Mouse (Mus musculus): ENCODE results near the gene Col4a3bp. TPM values are rescaled to one million over a fixed set of nuclear protein-coding genes. Genes with fewer than 3 reads are reported as not detected.

Col4a3bp gene
- 6.8 and 8.0 TPM in 2 replicates for polyA plus RNA-seq (2015; fragmentation: Nextera tagmentation; extraction: Ambion mirVana)

GRCm38 (mm10) chr13:96542081-96542889 lies at the start of gene Col4a3bp, which contains the start of gene Polk:
Gene Col4a3bp (plus strand): TSS chr13:96542618.
Gene Polk (minus strand): TSS chr13:96542579.
- peaks cover 4% of the 10 kb centered on the region; the same call in 1 of the 2 replicates for H3K4me1 ChIP-seq (replicated peaks; ENCODE audit: control insufficient read depth, insufficient read depth, low read length)
- peak within 1 kb of the TSS; percentile 83 for H3K9ac ChIP-seq (ENCODE audit: low read depth, low read length)
- no peaks in the 10 kb centered on the region for H3K36me3 ChIP-seq (ENCODE audit: control insufficient read depth, insufficient read depth)
- H3K9me3 ChIP-seq (ENCODE audit: control insufficient read depth), result no peaks in the 10 kb centered on the region
- ATAC-seq, result peak; percentile 98
- H3K4me3 ChIP-seq (ENCODE audit: low read depth, low read length), result peak within 1 kb of the TSS; percentile 89
- no peak for TF ChIP-seq CTCF (IDR thresholded peaks at IDR 0.05; ENCODE audit: low read depth)
- H3K27me3 ChIP-seq (replicated peaks; ENCODE audit: control insufficient read depth, insufficient read depth, low read length), result no peaks in the 10 kb centered on the region
- H3K27ac ChIP-seq (ENCODE audit: low read depth, low read length), result peak within 1 kb of the TSS; percentile 87
- H3K4me2 ChIP-seq (replicated peaks; ENCODE audit: low read depth), result peak within 1 kb of the TSS; percentile 74
- WGBS, result under 1% methylated on average over 44 of the region's 50 CpGs

GRCm38 (mm10) chr13:96496630-96497029 lies 45.8 kb upstream of the Col4a3bp start:
- WGBS, result 85% methylated on average over 8 of the region's 8 CpGs
- no peak for ATAC-seq
- Histone ChIP-seq H3K4me3 (ENCODE audit: low read depth, low read length) (no peak overlapping the region), H3K36me3 (ENCODE audit: control insufficient read depth, insufficient read depth) (peaks cover 16% of the 10 kb centered on the region; the same call in 1 of the 2 replicates), H3K27me3 (replicated peaks; ENCODE audit: control insufficient read depth, insufficient read depth, low read length) (no peaks in the 10 kb centered on the region), H3K27ac (ENCODE audit: low read depth, low read length) (no peak overlapping the region), H3K4me2 (replicated peaks; ENCODE audit: low read depth) (no peak overlapping the region), H3K9me3 (ENCODE audit: control insufficient read depth) (no peaks in the 10 kb centered on the region), H3K4me1 (replicated peaks; ENCODE audit: control insufficient read depth, insufficient read depth, low read length) (no peaks in the 10 kb centered on the region), H3K9ac (ENCODE audit: low read depth, low read length) (no peak overlapping the region)
- TF ChIP-seq CTCF (IDR thresholded peaks at IDR 0.05; ENCODE audit: low read depth), result no peak

DNA sequence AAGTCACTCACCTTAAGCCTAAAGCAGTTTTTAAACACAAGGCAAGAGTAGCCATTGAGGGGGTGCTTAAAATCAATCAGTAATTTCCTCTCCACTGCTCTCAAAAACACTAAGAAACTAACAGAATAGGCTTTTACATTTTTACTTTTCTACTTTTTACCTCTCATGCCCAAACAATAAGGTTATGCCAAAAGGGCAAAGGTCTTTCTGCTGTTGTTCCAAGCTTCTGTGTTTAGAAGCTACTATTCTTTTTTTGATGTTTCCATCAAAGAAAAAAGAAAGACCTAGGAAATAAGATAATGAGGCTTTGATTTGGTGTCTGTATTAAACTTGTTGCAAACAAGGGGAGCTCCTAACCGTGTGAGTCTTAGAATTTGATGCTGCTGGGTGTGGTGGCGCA lies 42.5 kb upstream of the Col4a3bp start:
- Histone ChIP-seq H3K4me1 (replicated peaks; ENCODE audit: control insufficient read depth, insufficient read depth, low read length) (no peaks in the 10 kb centered on the region), H3K4me2 (replicated peaks; ENCODE audit: low read depth) (no peak overlapping the region), H3K9me3 (ENCODE audit: control insufficient read depth) (no peaks in the 10 kb centered on the region), H3K36me3 (ENCODE audit: control insufficient read depth, insufficient read depth) (peaks cover 10% of the 10 kb centered on the region; the same call in 1 of the 2 replicates), H3K4me3 (ENCODE audit: low read depth, low read length) (no peak overlapping the region), H3K27ac (ENCODE audit: low read depth, low read length) (no peak overlapping the region), H3K27me3 (replicated peaks; ENCODE audit: control insufficient read depth, insufficient read depth, low read length) (no peaks in the 10 kb centered on the region), H3K9ac (ENCODE audit: low read depth, low read length) (no peak overlapping the region)
- no peak for TF ChIP-seq CTCF (IDR thresholded peaks at IDR 0.05; ENCODE audit: low read depth)
- ATAC-seq, result no peak
- WGBS, result 88% methylated on average over 2 of the region's 2 CpGs

DNA sequence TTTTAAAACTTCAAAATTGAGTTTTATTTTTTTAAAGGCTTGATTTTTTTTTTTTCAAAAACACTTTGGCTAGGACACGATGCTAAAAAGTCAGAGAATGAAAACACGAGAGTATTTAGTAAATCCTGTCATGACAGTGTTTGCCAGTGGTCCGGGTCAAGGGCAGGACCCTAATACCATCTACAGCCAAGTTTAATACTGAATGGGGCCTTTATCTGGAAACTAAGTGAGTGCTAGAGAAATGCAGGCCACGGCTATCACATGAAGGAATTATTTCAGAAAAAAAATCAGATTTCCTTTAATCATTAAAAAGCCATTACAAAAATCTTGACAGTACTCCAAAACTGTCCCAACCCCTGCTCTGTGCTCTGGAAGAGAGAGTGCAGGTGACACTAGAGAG lies 36.8 kb upstream of the Col4a3bp start:
- H3K9ac ChIP-seq (ENCODE audit: low read depth, low read length), result no peak overlapping the region
- no peak overlapping the region for H3K4me2 ChIP-seq (replicated peaks; ENCODE audit: low read depth)
- no peak overlapping the region for H3K27ac ChIP-seq (ENCODE audit: low read depth, low read length)
- no peak overlapping the region for H3K4me3 ChIP-seq (ENCODE audit: low read depth, low read length)
- H3K27me3 ChIP-seq (replicated peaks; ENCODE audit: control insufficient read depth, insufficient read depth, low read length), result no peaks in the 10 kb centered on the region
- WGBS, result 85% methylated on average over 4 of the region's 4 CpGs
- TF ChIP-seq CTCF (IDR thresholded peaks at IDR 0.05; ENCODE audit: low read depth), result no peak
- H3K4me1 ChIP-seq (replicated peaks; ENCODE audit: control insufficient read depth, insufficient read depth, low read length), result no peaks in the 10 kb centered on the region
- ATAC-seq, result no peak
- H3K36me3 ChIP-seq (ENCODE audit: control insufficient read depth, insufficient read depth), result peaks cover 12% of the 10 kb centered on the region
- H3K9me3 ChIP-seq (ENCODE audit: control insufficient read depth), result no peaks in the 10 kb centered on the region

GRCm38 (mm10) chr13:96506313-96506712 lies 36.1 kb upstream of the Col4a3bp start:
- H3K27me3 ChIP-seq (replicated peaks; ENCODE audit: control insufficient read depth, insufficient read depth, low read length), result no peaks in the 10 kb centered on the region
- no peak for ATAC-seq
- H3K27ac ChIP-seq (ENCODE audit: low read depth, low read length), result no peak overlapping the region
- H3K36me3 ChIP-seq (ENCODE audit: control insufficient read depth, insufficient read depth), result peaks cover 8% of the 10 kb centered on the region
- H3K4me3 ChIP-seq (ENCODE audit: low read depth, low read length), result no peak overlapping the region
- TF ChIP-seq CTCF (IDR thresholded peaks at IDR 0.05; ENCODE audit: low read depth), result no peak
- no peaks in the 10 kb centered on the region for H3K9me3 ChIP-seq (ENCODE audit: control insufficient read depth)
- 71% methylated on average over 6 of the region's 6 CpGs for WGBS
- H3K9ac ChIP-seq (ENCODE audit: low read depth, low read length), result no peak overlapping the region
- H3K4me1 ChIP-seq (replicated peaks; ENCODE audit: control insufficient read depth, insufficient read depth, low read length), result no peaks in the 10 kb centered on the region; the same call in 1 of the 2 replicates
- H3K4me2 ChIP-seq (replicated peaks; ENCODE audit: low read depth), result no peak overlapping the region

GRCm38 (mm10) chr13:96507541-96507940 lies 34.9 kb upstream of the Col4a3bp start:
- H3K27ac ChIP-seq (ENCODE audit: low read depth, low read length), result no peak overlapping the region
- H3K9me3 ChIP-seq (ENCODE audit: control insufficient read depth), result no peaks in the 10 kb centered on the region
- H3K27me3 ChIP-seq (replicated peaks; ENCODE audit: control insufficient read depth, insufficient read depth, low read length), result no peaks in the 10 kb centered on the region
- no peak overlapping the region for H3K9ac ChIP-seq (ENCODE audit: low read depth, low read length)
- TF ChIP-seq CTCF (IDR thresholded peaks at IDR 0.05; ENCODE audit: low read depth), result no peak
- peaks cover 8% of the 10 kb centered on the region for H3K36me3 ChIP-seq (ENCODE audit: control insufficient read depth, insufficient read depth)
- 74% methylated on average over 4 of the region's 4 CpGs for WGBS
- no peaks in the 10 kb centered on the region; the same call in 1 of the 2 replicates for H3K4me1 ChIP-seq (replicated peaks; ENCODE audit: control insufficient read depth, insufficient read depth, low read length)
- H3K4me3 ChIP-seq (ENCODE audit: low read depth, low read length), result no peak overlapping the region
- ATAC-seq, result no peak
- no peak overlapping the region for H3K4me2 ChIP-seq (replicated peaks; ENCODE audit: low read depth)
